Mouse (Mus musculus) liver, postnatal 0 days (tissue): ENCODE measurements at regions not wholly inside any gene's neighbourhood (a gene's known extent, or its start where the extent isn't known, plus 50 kb on each side); places are given as distances from the start of the nearest gene placed in this dataset.
A peak's percentile ranks its signal among the peaks of the same experiment; 100 is the strongest.

Experiments
- ATAC-seq: fragments of 200-750 bp; cut with Nextera tagmentation; 2 replicates; pipeline ENCODE4 v1.8.0; 2017; ENCODE audit warnings: mild to moderate bottlenecking, moderate library complexity
- DNase-seq: peaks from one replicate; pipeline ENCODE4 v3.0.0-alpha.2; 2016
- H3K27ac ChIP-seq: fragments of 300-500 bp; sonication (generic); 2 replicates; pipeline ENCODE4 v1.5.1; 2014; ENCODE audit warnings: antibody characterized with exemption, moderate library complexity, mild to moderate bottlenecking, low read depth
- H3K27me3 ChIP-seq: fragments of 300-500 bp; sonication (generic); 2 replicates; pipeline ENCODE4 v1.6.1; 2014; ENCODE audit warnings: low read length, control low read depth, mixed read lengths; ENCODE audit not compliant: insufficient read depth
- H3K36me3 ChIP-seq: fragments of 300-500 bp; sonication (generic); replicated peaks from 2 replicates; pipeline ENCODE4 v1.6.1; 2014; ENCODE audit warnings: mild to moderate bottlenecking, control low read depth, low read length, moderate library complexity, mixed read lengths; ENCODE audit not compliant: insufficient read depth
- H3K4me1 ChIP-seq: fragments of 300-500 bp; sonication (generic); 2 replicates; pipeline ENCODE4 v1.6.1; 2014; ENCODE audit warnings: antibody characterized with exemption, mild to moderate bottlenecking, control low read depth; ENCODE audit not compliant: insufficient read depth
- H3K4me2 ChIP-seq: fragments of 300-500 bp; sonication (generic); 2 replicates; pipeline ENCODE4 v1.6.1; 2014; ENCODE audit warnings: low read depth, mild to moderate bottlenecking, low read length, moderate library complexity, mixed read lengths
- H3K4me3 ChIP-seq: fragments of 300-500 bp; sonication (generic); 2 replicates; pipeline ENCODE4 v1.5.1; 2014; ENCODE audit warnings: low read depth, low read length
- H3K9ac ChIP-seq: fragments of 300-500 bp; sonication (generic); replicated peaks from 2 replicates; pipeline ENCODE4 v1.6.1; 2014; ENCODE audit warnings: mild to moderate bottlenecking, moderate library complexity
- H3K9me3 ChIP-seq: fragments of 300-500 bp; sonication (generic); 2 replicates; pipeline ENCODE4 v1.6.1; 2016; ENCODE audit warnings: mild to moderate bottlenecking, control low read depth, low read length, mixed read lengths
- CTCF ChIP-seq: sonication (generic); IDR thresholded peaks from 2 replicates; pipeline ENCODE4 v1.5.1; 2016; ENCODE audit warnings: antibody characterized with exemption, low read depth
- EP300 ChIP-seq: IDR thresholded peaks from 2 replicates; pipeline ENCODE4 v1.6.1; 2016; ENCODE audit warnings: antibody characterized with exemption, low read depth, mild to moderate bottlenecking
- WGBS: fragments of 180-500 bp; shearing (Covaris S2); extraction: QIAGEN DNeasy Blood & Tissue Kit; methylation state at CpG from one replicate; pipeline ENCODE4 v1.1.7; 2014; ENCODE audit not compliant: insufficient replicate concordance; 5-methylcytosine and 5-hydroxymethylcytosine counted together

- ATAC-seq, result no peak
- H3K9me3 ChIP-seq, result no peaks in the 10 kb centered on the region
- no peak for DNase-seq
- H3K36me3 ChIP-seq, result no peaks in the 10 kb centered on the region
- TF ChIP-seq CTCF, result peak; percentile 59
- no peak for TF ChIP-seq EP300
- H3K4me2 ChIP-seq, result no peak overlapping the region
- H3K9ac ChIP-seq, result no peak overlapping the region
- WGBS, result 10% methylated on average over 2 of the region's 2 CpGs
- H3K27me3 ChIP-seq, result no peaks in the 10 kb centered on the region
- H3K4me1 ChIP-seq, result no peaks in the 10 kb centered on the region
- no peak overlapping the region for H3K27ac ChIP-seq
- H3K4me3 ChIP-seq, result no peak overlapping the region
Observed at GRCm38 (mm10) chr2:137732410-137732809, 524.0 kb upstream of the Btbd3 start.

- Histone ChIP-seq H3K9ac (no peak overlapping the region), H3K36me3 (no peaks in the 10 kb centered on the region), H3K27ac (no peak overlapping the region), H3K4me2 (no peak overlapping the region), H3K4me3 (no peak overlapping the region), H3K27me3 (no peaks in the 10 kb centered on the region), H3K9me3 (no peaks in the 10 kb centered on the region), H3K4me1 (no peaks in the 10 kb centered on the region)
- WGBS, result 76% methylated on average over 12 of the region's 12 CpGs
- DNase-seq (no peak), ATAC-seq (no peak)
- TF ChIP-seq EP300 (no peak), CTCF (no peak)
Observed at GRCm38 (mm10) chr2:137730472-137730931, 525.9 kb upstream of the Btbd3 start.

GRCm38 (mm10) chr2:137729871-137730270 is 526.5 kb upstream of the Btbd3 start:
- Histone ChIP-seq H3K27me3 (no peaks in the 10 kb centered on the region), H3K4me1 (no peaks in the 10 kb centered on the region), H3K27ac (no peak overlapping the region), H3K4me3 (no peak overlapping the region), H3K9me3 (no peaks in the 10 kb centered on the region), H3K4me2 (no peak overlapping the region), H3K36me3 (no peaks in the 10 kb centered on the region), H3K9ac (no peak overlapping the region)
- ATAC-seq (no peak), DNase-seq (no peak)
- TF ChIP-seq CTCF (no peak), EP300 (no peak)
- 82% methylated on average over 6 of the region's 6 CpGs for WGBS

GRCm38 (mm10) chr2:137729207-137729606 is 527.2 kb upstream of the Btbd3 start:
- Histone ChIP-seq H3K9ac (no peak overlapping the region), H3K4me3 (no peak overlapping the region), H3K9me3 (no peaks in the 10 kb centered on the region), H3K36me3 (no peaks in the 10 kb centered on the region), H3K27ac (no peak overlapping the region), H3K4me2 (no peak overlapping the region), H3K27me3 (no peaks in the 10 kb centered on the region), H3K4me1 (no peaks in the 10 kb centered on the region)
- no peak for ATAC-seq
- DNase-seq, result no peak
- TF ChIP-seq CTCF (no peak), EP300 (no peak)
- 26% methylated on average over 4 of the region's 4 CpGs for WGBS

GRCm38 (mm10) chr2:137723651-137724050 is 532.7 kb upstream of the Btbd3 start:
- no peak overlapping the region for H3K4me2 ChIP-seq
- H3K9ac ChIP-seq, result no peak overlapping the region
- H3K4me1 ChIP-seq, result no peaks in the 10 kb centered on the region
- WGBS, result 81% methylated on average over 1 of the region's 1 CpGs
- no peak overlapping the region for H3K27ac ChIP-seq
- no peaks in the 10 kb centered on the region for H3K27me3 ChIP-seq
- DNase-seq, result no peak
- no peak for ATAC-seq
- no peak overlapping the region for H3K4me3 ChIP-seq
- no peaks in the 10 kb centered on the region for H3K36me3 ChIP-seq
- TF ChIP-seq EP300 (no peak), CTCF (no peak)
- no peaks in the 10 kb centered on the region for H3K9me3 ChIP-seq

- no peak for ATAC-seq
- DNase-seq, result no peak
- Histone ChIP-seq H3K4me2 (no peak overlapping the region), H3K9ac (no peak overlapping the region), H3K4me3 (no peak overlapping the region), H3K4me1 (no peaks in the 10 kb centered on the region), H3K27ac (no peak overlapping the region), H3K27me3 (no peaks in the 10 kb centered on the region), H3K9me3 (no peaks in the 10 kb centered on the region), H3K36me3 (no peaks in the 10 kb centered on the region)
- TF ChIP-seq CTCF (no peak), EP300 (no peak)
- 47% methylated on average over 7 of the region's 7 CpGs for WGBS
Observed at GRCm38 (mm10) chr2:137721767-137722424, 534.5 kb upstream of the Btbd3 start.

GRCm38 (mm10) chr2:137715891-137716290 is 540.5 kb upstream of the Btbd3 start:
- H3K9me3 ChIP-seq, result no peaks in the 10 kb centered on the region
- H3K4me1 ChIP-seq, result no peaks in the 10 kb centered on the region
- no peaks in the 10 kb centered on the region for H3K36me3 ChIP-seq
- H3K27me3 ChIP-seq, result no peaks in the 10 kb centered on the region
- ATAC-seq, result no peak
- DNase-seq, result no peak
- TF ChIP-seq CTCF, result no peak
- TF ChIP-seq EP300, result no peak
- H3K4me3 ChIP-seq, result no peak overlapping the region
- no peak overlapping the region for H3K9ac ChIP-seq
- 52% methylated on average over 2 of the region's 2 CpGs for WGBS
- H3K27ac ChIP-seq, result no peak overlapping the region
- H3K4me2 ChIP-seq, result no peak overlapping the region
